Mouse (Mus musculus) WW6 (cell line): ENCODE results near the gene Ptprm.
"Not testable (repeated sequence)": the region's sequence is repeated elsewhere in the genome, so short reads cannot be mapped to it uniquely, and the experiment has no call there.

Experiments used
- DNase-seq: peaks from one replicate; pipeline ENCODE4 v3.0.0-alpha.2; 2013; ENCODE audit warnings: low read depth, low spot score

Gene Ptprm

DNA sequence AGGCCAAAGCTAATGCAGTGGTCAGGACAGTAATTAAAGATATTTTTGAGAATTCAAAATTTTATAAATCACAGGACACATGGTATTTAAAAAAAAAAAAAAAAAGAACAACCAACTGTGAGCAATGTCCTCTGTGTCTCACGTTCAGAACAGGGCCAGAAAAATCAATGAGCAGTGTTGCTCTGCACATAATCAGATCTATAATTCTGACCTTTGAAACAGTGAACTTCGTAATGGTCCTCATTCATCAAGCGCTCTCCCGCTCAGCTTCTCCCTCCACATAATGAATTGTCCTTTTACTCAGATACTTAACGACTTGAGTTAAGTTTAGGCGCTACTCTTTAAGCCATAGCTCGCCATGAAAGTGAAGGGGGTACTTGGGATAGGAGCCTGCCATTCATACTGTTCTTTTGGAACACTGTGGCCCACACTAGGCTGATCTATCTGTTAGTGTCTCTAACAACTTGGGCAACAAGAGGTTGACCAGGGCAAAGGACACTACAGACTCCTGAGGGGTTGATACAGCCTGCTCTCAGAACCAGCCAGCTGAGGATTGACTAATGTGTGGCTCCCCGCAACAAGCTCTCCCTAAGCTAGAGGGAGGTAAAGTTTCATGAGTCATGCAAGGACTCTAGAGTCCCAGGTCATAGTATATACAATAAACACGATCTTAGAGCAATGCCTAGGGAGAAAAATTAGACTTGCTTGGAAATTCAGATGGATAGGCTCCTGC is 473.1 kb downstream of the Ptprm start:
- no peak for DNase-seq

DNA sequence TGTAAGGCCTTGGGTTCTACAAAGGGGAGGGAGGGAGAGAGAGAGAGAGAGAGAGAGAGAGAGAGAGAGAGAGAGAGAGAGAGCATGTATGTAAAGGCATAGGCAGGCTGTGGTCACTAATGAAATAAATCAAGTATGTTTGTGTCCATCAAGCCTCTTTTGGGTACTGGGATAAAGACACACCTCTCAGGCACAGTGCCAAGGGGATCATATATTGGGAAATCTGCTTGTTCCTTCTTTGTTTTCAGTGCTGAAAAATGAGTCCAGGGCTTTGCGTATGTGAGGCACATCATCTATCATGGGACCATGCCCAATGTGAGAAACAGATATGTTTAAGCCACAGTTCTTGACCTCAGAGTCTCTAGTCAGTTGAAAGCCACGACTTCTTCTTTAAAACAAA is 475.1 kb downstream of the Ptprm start:
- DNase-seq, result no peak

DNA sequence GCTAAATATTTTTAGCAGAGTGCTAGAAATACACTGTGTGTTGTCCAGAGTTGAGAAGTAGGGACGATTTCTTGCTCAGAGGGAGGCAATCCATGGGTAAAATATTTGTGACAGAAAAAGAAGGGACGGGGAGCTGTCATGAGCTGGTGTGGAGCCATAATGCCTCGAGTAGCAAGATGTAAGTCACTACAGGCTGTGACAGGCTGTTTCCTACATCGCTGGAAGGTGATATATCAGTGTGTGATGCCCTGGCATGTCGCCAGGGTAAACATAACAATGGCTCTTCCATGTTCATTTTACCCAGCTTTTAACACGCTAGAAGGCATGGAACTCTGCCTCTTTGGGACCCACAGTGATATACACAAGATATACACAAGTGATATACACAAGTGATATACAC is 476.7 kb downstream of the Ptprm start:
- no peak for DNase-seq

DNA sequence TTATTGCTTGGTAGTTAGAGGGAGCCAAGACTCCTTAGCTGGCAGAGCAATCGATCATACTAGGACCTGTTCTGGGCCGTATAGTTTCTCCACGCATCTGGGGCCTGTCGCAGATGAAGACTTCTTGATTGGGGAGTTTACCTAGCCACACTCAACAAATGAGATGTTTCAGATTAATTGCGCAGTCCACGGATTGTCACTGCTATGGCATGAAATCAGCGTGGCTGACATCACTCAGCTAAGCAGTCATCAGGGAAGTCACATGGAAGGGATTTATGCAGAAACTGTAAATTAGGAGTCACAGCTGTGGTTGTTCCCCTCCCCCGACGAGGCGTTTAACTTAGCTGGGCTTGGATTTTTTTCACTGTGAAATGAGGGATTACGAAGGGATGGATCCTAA is 479.4 kb downstream of the Ptprm start:
- DNase-seq, result no peak

DNA sequence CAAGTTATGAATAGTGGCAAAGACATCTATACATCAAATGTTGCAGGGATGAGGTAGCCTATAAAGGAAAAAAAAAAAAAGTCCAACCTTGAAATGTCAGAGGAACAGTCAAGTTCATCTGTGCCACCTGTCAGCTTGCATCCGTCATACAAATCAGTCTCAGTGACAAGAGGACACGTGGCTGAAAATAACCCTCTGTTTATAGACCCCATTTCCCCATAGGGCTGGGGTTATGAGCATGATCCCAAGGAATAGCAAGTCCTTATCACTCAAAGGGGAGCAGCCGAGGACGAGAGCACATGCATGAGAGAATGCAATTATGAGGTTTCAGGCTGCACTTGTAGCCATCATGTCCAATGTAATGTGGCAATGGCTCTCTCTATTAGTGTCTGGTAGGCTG is 482.9 kb downstream of the Ptprm start:
- no peak for DNase-seq

DNA sequence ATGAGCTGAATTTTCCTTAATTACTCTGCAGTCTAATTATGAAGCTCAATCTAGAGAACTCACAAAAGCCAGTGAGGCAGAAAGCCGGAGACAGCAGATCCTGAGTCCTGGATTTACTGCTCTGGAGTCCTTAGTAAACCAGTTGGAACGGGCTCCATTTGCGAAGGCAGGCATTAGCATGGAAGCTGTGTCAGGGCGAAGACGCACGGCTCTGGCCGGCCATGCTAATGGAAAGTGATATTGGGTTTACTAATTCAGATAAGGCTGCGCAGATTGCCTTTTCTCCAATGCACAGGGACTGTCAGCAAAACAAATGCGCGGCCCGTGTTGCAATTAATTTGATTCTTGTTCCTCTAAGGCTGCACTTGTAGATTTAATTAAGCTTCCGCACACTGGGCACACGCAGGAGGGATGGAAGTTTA is 484.7 kb downstream of the Ptprm start:
- DNase-seq, result no peak

DNA sequence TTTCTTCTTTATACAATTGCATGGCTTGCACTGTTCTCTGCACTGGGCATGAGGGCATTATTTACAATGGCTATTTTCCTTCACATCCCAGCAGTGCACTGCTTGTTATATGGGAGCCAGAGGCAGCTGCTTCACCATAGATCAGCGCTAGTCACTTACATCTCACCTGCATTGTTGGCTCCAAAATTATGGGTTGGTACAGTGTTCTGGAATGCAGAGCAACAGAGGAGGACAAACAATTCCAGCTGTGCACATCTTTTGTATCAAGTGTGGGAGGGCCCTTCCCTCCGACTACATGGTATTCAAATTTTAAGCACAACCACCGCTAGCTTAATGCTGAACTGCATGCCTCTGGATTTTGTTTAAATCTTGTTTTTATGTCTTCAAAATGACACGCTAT is 489.8 kb downstream of the Ptprm start:
- no peak for DNase-seq

DNA sequence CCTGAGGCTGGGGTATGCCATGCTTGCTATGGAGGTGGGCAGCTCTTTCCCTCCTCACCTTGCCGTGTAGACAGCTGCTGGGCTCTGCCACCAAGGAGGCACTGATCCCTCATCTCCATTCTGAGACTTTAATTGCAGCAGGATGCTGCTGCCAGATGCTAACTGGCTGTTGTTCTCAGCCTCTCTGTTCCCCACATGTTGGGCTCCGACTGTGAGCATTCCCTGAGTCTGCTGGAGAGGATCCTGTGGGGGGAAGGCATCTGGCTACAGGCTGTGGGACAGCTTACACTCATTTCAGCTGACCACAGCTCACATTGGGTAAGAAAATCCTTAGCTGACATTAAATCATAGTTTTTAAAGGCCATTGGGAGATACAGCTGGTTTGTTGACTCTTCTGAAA is 492.7 kb downstream of the Ptprm start:
- DNase-seq, result no peak

DNA sequence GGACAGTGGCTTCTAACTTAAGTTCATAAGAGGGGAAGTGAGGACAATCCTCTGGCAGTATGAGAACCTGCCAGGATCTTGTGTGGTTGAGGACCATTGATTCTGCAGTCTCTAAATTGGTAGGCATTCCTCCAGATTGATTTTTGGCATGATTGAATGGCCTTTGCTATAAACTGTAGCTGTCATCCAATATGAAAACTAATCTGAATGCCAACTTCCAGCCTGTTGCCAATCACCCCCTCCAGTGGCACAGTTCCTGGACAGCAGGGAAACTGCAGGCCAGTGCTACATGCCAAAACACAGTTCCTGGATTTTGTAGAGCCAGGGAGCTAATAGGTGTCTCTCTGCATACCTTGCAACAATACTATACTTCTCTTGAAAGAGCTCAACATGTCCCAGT is 495.5 kb downstream of the Ptprm start:
- no peak for DNase-seq

DNA sequence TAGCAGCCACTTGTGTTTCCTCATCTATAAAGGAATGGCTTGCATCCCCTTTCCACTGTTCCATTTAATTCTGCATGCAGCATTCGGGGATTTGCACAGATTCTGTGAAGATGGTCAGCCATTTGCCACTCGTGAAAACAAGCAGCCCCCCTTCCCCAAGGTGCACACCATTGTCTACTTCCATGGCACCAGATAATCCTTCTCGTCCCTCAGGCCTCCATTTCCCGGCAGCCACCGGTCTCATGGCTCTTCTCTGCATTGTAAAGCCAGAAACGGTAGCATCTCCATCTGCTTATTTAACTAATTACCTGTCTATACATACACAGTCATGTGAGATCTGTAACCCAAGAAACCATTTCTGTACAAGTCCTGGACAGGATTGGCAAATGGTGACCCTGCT is 501.8 kb downstream of the Ptprm start:
- no peak for DNase-seq

DNA sequence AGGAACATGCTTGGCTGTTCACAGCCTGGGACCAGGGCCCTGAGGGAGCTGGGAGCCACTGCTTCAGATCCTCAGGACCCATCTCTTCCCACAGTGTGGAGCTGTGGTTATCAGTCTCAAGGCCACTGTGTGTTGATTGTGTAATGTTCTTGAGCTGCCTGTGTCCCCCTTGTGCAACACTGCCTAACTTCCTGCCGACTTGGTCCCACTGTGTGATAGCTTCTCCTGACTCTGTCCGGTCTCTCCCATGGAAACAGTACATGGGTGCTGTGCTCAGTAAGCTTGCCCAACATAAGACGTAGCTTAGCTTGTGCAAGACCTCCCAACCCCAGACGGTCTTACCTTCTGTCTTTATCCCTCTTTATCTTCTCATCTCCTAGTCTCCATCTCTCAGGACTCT is 507.2 kb downstream of the Ptprm start:
- DNase-seq, result not testable (repeated sequence)

DNA sequence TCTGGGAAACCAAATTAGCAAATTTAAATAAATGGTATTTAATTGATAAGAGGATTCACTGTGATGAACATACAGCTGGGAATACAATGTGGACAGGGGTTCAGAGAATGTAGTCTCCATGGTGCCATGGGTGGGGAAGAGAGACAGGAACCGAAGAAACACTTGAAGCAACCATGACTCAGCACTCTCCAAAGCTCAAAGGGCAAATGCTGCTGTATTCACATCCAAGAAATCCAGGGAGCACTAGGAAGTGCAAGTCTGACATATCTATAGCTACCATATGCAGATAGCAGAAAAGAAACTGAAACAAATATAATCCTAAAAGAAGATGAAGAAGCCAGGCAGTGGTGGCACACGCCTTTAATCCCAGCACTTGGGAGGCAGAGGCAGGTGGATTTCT is 531.9 kb downstream of the Ptprm start:
- no peak for DNase-seq

DNA sequence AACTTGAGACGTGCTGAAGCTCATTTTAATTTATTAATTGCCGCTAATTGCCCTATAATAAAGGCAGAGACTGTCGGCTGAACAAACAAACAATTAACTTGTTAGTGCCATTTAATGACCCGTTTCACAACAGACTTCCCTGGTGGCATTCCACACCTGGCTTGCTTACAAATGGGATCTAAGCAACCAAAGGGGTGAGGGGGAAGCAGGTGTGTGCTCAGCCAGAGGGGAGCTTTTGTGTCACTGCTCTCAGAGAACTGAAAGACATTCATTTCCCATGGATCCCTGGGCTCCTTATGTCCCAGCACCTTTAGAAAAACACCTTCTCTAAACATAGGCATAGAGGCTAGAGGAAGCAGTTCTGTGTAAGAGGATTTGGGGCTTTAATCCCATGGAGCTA is 536.9 kb downstream of the Ptprm start:
- DNase-seq, result no peak

DNA sequence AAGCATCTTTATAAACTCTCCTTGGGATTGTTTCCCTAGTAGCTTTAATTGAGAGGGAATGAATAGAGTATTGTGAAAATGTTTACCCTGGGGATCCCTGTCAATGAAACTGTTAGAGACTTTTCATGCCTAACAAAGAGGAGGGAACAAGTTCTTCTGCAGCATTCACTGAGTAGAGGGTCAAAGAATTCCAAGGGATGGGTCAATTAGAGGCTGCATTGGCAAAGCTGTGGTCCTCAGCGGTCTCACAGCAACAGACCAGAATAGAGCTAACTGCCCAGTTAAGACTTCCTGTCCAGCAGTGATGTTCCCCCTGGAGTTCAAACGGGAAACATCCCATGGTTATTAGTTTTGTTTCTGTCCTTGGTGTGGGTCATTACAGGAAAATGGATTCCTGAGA is 538.3 kb downstream of the Ptprm start:
- no peak for DNase-seq

DNA sequence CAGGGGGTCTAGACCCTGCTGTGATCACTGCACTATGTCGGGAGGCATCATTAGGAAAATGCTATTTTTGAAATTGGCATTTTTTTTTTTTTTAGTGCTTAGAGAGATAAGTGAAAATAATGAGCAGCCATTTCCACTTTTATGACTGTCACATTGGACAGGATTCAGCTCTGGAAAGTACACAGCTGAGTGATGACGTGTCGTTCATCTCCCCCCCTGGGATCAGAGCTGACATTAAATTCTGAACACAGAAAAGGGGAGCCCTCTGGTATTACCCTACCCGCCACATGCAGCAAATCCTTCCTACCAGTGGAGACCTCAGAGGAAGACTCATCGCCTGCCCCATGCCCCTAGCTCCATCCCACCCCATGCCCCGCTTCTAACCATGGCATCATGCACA is 540.5 kb downstream of the Ptprm start:
- no peak for DNase-seq

DNA sequence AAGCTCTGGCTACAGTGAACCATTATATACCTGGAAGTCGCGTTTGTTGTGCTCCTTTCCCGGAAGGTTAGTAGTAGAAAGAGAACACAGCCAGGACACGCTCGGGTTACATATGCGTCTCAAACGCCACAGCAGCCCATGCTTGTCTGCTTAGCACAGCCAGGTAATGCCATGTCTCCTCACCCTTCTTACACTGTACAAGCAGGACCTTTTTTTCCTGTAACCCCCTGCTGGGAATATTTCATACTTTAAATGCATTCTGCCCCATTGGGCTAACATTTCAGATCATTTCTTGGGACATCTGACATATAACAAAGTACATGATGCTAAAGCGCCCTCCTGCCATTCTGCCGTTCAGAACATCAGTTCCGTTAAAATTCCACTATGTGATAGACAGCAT is 540.9 kb downstream of the Ptprm start:
- no peak for DNase-seq

DNA sequence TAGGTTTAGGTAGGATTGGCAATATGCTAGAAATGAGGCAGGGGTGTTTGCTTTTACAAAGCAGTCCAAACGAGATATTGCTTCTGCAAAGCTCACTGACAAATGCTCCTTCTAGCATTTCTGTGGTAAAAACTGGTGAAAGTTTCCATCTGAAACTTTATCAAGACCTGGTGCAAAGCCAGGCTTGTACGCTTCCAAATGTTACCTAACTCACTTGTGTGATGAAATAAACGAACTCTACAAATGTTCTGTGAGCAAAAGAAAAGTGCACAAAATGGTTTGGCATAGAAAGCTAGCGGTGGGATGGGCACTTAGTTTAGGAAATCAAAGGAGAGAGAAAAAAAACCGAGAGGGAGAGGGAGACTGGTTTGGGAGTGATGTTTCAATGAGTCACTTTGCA is 544.5 kb downstream of the Ptprm start:
- no peak for DNase-seq

DNA sequence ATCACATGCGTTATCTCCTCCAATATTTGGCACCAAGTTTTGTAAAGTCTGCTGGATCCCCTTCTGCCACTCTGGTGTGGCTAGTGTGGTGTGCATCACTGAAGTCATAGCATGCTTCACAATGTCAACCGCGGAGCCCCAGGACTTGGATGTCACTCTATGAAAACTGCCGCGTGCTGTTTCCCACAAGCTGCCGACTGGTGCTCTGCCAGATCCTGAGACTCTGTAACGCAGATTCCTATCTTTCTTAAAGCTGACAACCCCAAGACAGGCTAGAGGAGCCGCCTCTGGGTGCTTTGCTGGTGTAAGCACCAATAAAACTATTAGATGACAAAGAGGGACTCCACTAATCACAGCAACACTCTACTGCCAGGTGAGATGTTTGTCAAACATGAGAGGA is 546.1 kb downstream of the Ptprm start:
- DNase-seq, result no peak

DNA sequence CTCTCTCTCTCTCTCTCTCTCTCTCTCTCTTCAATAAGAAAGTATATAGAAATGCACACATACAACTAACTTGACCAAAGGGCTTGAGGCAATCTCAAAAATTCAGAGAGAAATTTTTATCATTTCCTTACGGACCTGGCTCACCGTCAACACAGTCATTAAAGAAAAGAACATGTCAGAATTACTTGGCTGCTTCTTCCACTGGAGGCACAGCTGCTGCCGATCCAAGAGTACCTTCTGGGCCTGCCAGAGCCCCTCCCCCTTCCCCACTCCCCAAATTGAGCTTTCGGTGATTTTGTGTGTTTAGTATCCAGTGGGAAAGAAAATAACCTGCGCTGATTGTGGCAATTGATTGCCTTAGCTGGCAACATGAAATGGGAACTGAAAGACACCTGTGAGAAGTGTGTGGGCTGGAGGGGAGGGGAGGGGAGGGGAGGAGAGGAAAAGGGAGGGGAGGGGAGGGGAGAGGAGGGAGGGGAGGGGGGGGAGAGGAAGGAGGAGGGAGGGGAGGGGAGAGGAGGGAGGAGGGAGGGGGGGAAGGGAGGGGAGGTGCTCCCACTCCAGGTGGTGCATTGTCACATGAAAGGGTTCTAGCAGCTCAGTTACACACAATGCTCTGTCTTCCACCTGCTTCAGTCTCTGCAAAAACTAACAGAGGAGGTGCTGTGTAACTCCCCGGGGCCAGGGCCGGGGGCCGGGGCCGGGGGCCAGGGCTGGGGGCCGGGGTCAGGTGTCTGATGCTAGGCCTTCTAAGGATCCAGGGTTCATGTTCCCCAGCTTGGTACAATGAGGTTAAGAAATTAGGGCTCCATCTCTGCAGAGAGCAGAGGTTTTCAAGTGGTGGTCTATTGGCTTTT is 552.2 kb downstream of the Ptprm start:
- no peak for DNase-seq

DNA sequence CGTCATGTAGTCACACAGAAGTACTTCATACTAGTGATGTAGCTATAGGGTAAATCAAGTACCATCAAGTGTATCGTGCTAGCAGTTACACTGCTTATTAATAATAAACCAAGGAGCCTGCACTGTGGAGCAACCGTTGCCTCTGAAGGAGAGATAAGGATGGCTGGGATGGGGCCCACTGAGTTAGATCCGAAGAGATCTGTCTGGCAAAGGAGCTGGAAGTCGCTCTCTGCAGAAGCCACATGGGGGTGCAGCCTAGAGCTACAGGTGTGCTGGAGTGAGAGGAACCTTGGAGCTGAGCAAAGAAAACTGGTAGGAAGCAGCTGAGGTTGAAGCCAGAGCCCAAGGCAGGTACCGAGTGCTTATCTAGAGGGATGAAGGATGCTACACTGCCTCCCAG is 554.0 kb downstream of the Ptprm start:
- DNase-seq, result no peak

DNA sequence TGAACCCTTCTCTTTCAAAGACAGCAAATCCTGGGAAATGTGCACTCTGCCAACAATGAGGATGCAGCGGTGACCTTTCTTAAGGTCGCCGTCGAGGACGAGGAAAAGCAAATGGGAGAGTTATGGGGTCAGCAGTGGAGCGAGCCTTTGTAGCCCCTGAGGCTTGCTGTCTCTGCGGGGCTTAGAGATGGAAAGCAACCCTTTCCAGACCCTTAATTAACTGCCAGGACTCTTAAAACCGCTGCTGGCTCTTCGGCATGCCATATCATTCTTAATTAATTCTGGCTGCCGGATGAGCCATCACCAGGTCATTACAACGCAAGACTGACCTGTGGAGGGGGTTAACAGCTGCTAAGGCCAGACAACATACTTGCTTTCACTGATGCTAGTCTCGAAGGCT is 568.1 kb downstream of the Ptprm start:
- no peak for DNase-seq

DNA sequence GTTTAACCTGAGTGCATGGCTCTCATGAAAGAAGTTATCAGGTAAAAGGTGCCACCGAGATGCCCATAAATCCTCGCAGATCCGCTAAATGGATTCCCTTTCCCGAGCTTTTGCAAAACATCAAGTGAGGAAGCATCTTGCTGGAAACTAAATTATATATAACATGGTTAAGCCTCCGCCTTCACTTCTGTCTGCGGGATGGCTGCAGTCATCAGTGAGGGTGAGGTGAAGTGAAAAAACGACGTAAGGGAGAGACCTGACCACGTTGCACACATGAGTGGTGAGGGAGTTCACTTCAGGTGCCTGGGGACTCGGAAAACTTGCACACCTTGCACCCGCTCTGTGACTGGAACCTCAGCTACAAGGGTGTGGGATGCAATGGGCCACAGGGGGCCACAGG is 568.7 kb downstream of the Ptprm start:
- no peak for DNase-seq

DNA sequence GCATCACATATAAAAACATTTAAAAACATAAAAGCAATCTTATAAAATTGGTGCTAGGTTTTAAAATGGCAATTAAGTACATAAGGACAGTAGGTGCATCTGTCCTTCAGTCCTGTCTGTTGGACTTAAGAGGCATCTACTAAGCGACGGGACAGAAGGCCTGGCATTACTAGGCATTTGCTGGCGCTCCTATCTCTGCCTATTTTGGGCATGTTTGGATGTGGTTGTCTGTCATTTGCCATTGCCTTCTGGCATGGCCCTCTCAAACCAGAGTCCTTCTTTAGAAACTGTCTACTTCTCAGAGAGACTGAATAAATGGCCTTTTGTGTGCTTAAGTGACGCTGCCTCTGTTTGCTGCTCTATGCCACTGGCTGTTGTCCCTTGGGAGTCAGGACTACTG is 570.7 kb downstream of the Ptprm start:
- no peak for DNase-seq
